Mouse (Mus musculus) cortical plate, adult 2 months (tissue): ENCODE measurements around the gene Vkorc1.

Experiments
- CTCF ChIP-seq: fragments of 200-500 bp; IDR thresholded peaks from 2 replicates; pipeline ENCODE4 v1.5.1; 2011; ENCODE audit warnings: mild to moderate bottlenecking, control low read depth, low read length; ENCODE audit not compliant: insufficient read depth; ENCODE audit errors: extremely low read depth
- POLR2A ChIP-seq: fragments of 200-500 bp; IDR thresholded peaks from 2 replicates; pipeline ENCODE4 v1.6.1; 2011; ENCODE audit warnings: mild to moderate bottlenecking, low read length, control low read depth; ENCODE audit not compliant: insufficient read depth; ENCODE audit errors: extremely low read depth

DNA sequence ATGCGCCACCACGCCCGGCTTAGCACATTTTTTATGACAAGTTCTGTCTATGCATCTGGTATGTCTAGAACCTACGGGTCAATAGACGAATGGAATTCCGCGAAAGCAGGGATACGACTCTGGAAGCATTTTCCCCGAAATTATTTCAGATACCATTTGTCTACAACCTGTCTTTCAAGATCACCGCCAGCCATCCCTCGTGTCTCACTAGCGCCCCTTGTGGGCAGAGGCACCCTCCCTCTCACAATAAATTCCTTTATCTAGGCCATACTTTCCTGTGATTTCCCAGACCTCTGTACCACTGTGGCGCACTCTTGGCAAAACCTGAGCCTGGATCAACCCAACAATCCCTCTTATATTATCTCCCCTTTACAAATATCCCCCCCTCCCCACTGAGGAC, 967 bp upstream of the Vkorc1 start:
- TF ChIP-seq POLR2A: no peak
- peak; percentile 67 for TF ChIP-seq CTCF
